Mouse (Mus musculus): ENCODE data around the gene Pced1a.
A peak's percentile ranks its signal among the peaks of the same experiment; 100 is the strongest.
"Not testable (repeated sequence)": the region's sequence is repeated elsewhere in the genome, so short reads cannot be mapped to it uniquely, and the experiment has no call there.

The Pced1a gene

GRCm38 (mm10) chr2:130395696-130396095 is 28.8 kb downstream of the Pced1a start:
- no peak for DNase-seq (ENCODE audit: extremely low read depth, insufficient read length, low spot score)

GRCm38 (mm10) chr2:130392836-130393235 is 31.7 kb downstream of the Pced1a start:
- no peak for DNase-seq (ENCODE audit: extremely low read depth, insufficient read length, low spot score)

- no peak for DNase-seq (ENCODE audit: extremely low read depth, insufficient read length, low spot score)
Measured at GRCm38 (mm10) chr2:130390993-130391625, 33.4 kb downstream of the Pced1a start.

- no peak for DNase-seq (ENCODE audit: extremely low read depth, insufficient read length, low spot score)
Measured at GRCm38 (mm10) chr2:130388796-130389195, 35.7 kb downstream of the Pced1a start.

- no peak for DNase-seq (ENCODE audit: extremely low read depth, insufficient read length, low spot score)
Measured at GRCm38 (mm10) chr2:130386212-130386611, 38.3 kb downstream of the Pced1a start.

GRCm38 (mm10) chr2:130383895-130384294 is 40.6 kb downstream of the Pced1a start:
- no peak for DNase-seq (ENCODE audit: extremely low read depth, insufficient read length, low spot score)

GRCm38 (mm10) chr2:130383205-130383604 is 41.3 kb downstream of the Pced1a start:
- no peak for DNase-seq (ENCODE audit: extremely low read depth, insufficient read length, low spot score)

- DNase-seq (ENCODE audit: extremely low read depth, insufficient read length, low spot score) = peak; percentile 39
Measured at GRCm38 (mm10) chr2:130374951-130375350, 49.5 kb downstream of the Pced1a start.

GRCm38 (mm10) chr2:130373026-130373425 is 51.5 kb downstream of the Pced1a start:
- not testable (repeated sequence) for DNase-seq (ENCODE audit: extremely low read depth, insufficient read length, low spot score)

- DNase-seq (ENCODE audit: extremely low read depth, insufficient read length, low spot score) = no peak
Measured at GRCm38 (mm10) chr2:130367386-130367785, 57.1 kb downstream of the Pced1a start.
